Mouse (Mus musculus) G1E (cell line): ENCODE data around the gene Ttc38.

Experiments used
- CTCF ChIP-seq: IDR thresholded peaks from 2 replicates; pipeline ENCODE4 v1.5.1; 2012; ENCODE audit warnings: low read depth, low read length, inconsistent platforms, mixed read lengths
- GATA1 ChIP-seq: IDR thresholded peaks from 2 replicates; pipeline ENCODE4 v1.6.1; 2012; ENCODE audit warnings: borderline replicate concordance, low read length, inconsistent platforms, mixed read lengths
- TAL1 ChIP-seq: conservative IDR thresholded peaks from 2 replicates; pipeline ENCODE4 v1.6.1; 2012; ENCODE audit warnings: low read depth, low read length, inconsistent platforms, mixed read lengths

- TF ChIP-seq CTCF = no peak
- no peak for TF ChIP-seq TAL1
- TF ChIP-seq GATA1 = no peak
These were observed 24.7 kb upstream of the Ttc38 start for GRCm38 (mm10) chr15:85807404-85807803.
